Mouse (Mus musculus) spleen, postnatal 4 days (tissue): ENCODE measurements around the gene Washc3.

Source experiments
- DNase-seq, 2 experiments: peaks; one replicate each; pipeline ENCODE4 v3.0.0; 2022; ENCODE audit warnings: low spot score in 2 of 2

Gene Washc3

GRCm38 (mm10) chr10:88255556-88255955, 54.7 kb downstream of the Washc3 start:
- no peak for DNase-seq

- DNase-seq = no peak
These were observed 59.4 kb downstream of the Washc3 start for GRCm38 (mm10) chr10:88260309-88260708.

- no peak for DNase-seq
These were observed 60.3 kb downstream of the Washc3 start for GRCm38 (mm10) chr10:88261186-88261585.

GRCm38 (mm10) chr10:88263383-88263782, 62.5 kb downstream of the Washc3 start:
- DNase-seq = no peak

- no peak for DNase-seq
These were observed 73.2 kb downstream of the Washc3 start for GRCm38 (mm10) chr10:88274045-88274444.

GRCm38 (mm10) chr10:88281699-88282098, 80.8 kb downstream of the Washc3 start:
- no peak for DNase-seq

GRCm38 (mm10) chr10:88284343-88284990, 83.6 kb downstream of the Washc3 start:
- no peak for DNase-seq

GRCm38 (mm10) chr10:88287261-88287660, 86.4 kb downstream of the Washc3 start:
- no peak for DNase-seq

GRCm38 (mm10) chr10:88288061-88288460, 87.2 kb downstream of the Washc3 start:
- DNase-seq = no peak

GRCm38 (mm10) chr10:88295091-88295490, 94.2 kb downstream of the Washc3 start:
- DNase-seq = no peak
